Mouse (Mus musculus) heart, postnatal 0 days (tissue): Measurements from ENCODE around the gene Dpep2nb.

Experiments
- CTCF ChIP-seq: IDR thresholded peaks from 2 replicates; pipeline ENCODE4 v1.5.1; 2016; ENCODE audit warnings: antibody characterized with exemption, control low read depth, low read depth
- EP300 ChIP-seq: IDR thresholded peaks from 2 replicates; pipeline ENCODE4 v1.6.1; 2016; ENCODE audit warnings: antibody characterized with exemption, low read depth

- no peak for TF ChIP-seq CTCF
- TF ChIP-seq EP300, result no peak
These were observed 45.3 kb upstream of the Dpep2nb start for GRCm38 (mm10) chr8:106051068-106051467.
